Mouse (Mus musculus): ENCODE measurements around the gene Tmem156. TPM values are rescaled to one million over a fixed set of nuclear protein-coding genes. Genes with fewer than 3 reads are reported as not detected.
A peak's percentile ranks its signal among the peaks of the same experiment; 100 is the strongest.

Tmem156 gene
- total and polyA plus RNA-seq, 3 experiments = 7.3 to 16.6 (median 15.8) TPM

GRCm38 (mm10) chr5:65093769-65094168 is 1.8 kb upstream of the Tmem156 start:
- Histone ChIP-seq H3K79me2 (replicated peaks; ENCODE audit: control insufficient read depth, extremely low read depth, insufficient read depth, poor library complexity, severe bottlenecking) (no peaks in the 10 kb centered on the region; the same call in 1 of the 2 replicates), H3K9me3 (replicated peaks; ENCODE audit: low read length) (no peaks in the 10 kb centered on the region), H3K4me2 (ENCODE audit: insufficient read depth, low read depth, poor library complexity, severe bottlenecking) (no peak overlapping the region), H3K36me3 (replicated peaks in 1 of 2; ENCODE audit: control insufficient read depth in 1 of 2, insufficient read depth in 1 of 2, low read length in 1 of 2) (no peaks in the 10 kb centered on the region), H3K27me3 (replicated peaks) (no peaks in the 10 kb centered on the region), H3K4me3 (replicated peaks in 1 of 3; ENCODE audit: low read depth in 2 of 3, low read length in 2 of 3, poor library complexity in 1 of 3) (no peak overlapping the region), H3K27ac (ENCODE audit: insufficient read depth, low read depth) (no peak overlapping the region), H3K4me1 (ENCODE audit: control insufficient read depth in 1 of 2, insufficient read depth in 2 of 2) (peaks cover 0 to 16% of the 10 kb centered on the region in 2 experiments; a peak in 2 of 4 replicates), H3K9ac (ENCODE audit: insufficient read depth, low read depth) (no peak overlapping the region)
- dilution Hi-C loops (cut with MboI; ENCODE audit: extremely low pct_ligation_motif_present, extremely low pct_unique_long_range_greater_than_20kb, low sequenced_read_pairs) = no loop called here
- TF ChIP-seq TCF12 (IDR thresholded peaks at IDR 0.05; ENCODE audit: low read depth, low read length) = no peak
- TF ChIP-seq MAFK (IDR thresholded peaks at IDR 0.05; ENCODE audit: insufficient replicate concordance, low read length) = no peak
- TF ChIP-seq RCOR1 (conservative IDR thresholded peaks at IDR 0.05; ENCODE audit: low read depth, low read length) = no peak
- no peak for TF ChIP-seq E2F4 (IDR thresholded peaks at IDR 0.05; ENCODE audit: insufficient replicate concordance, low read depth, low read length)
- TF ChIP-seq SIN3A (IDR thresholded peaks at IDR 0.05; ENCODE audit: low read length) = no peak
- no peak for TF ChIP-seq MYC (IDR thresholded peaks at IDR 0.05; ENCODE audit: low read depth, low read length)
- no peak for TF ChIP-seq ZNF384 (IDR thresholded peaks at IDR 0.05; ENCODE audit: low read depth, low read length)
- no peak for TF ChIP-seq GABPA (IDR thresholded peaks at IDR 0.05; ENCODE audit: insufficient replicate concordance, low read depth, low read length)
- TF ChIP-seq BHLHE40 (IDR thresholded peaks at IDR 0.05; ENCODE audit: low read depth, low read length) = no peak
- TF ChIP-seq POLR2A (IDR thresholded peaks at IDR 0.05; ENCODE audit: low read depth, low read length) = no peak
- no peak for TF ChIP-seq JUN (IDR thresholded peaks at IDR 0.05; ENCODE audit: insufficient read depth, low read depth, low read length)
- no peak for TF ChIP-seq ELF1 (IDR thresholded peaks at IDR 0.05; ENCODE audit: low read depth, low read length)
- no peak for TF ChIP-seq ZKSCAN1 (IDR thresholded peaks at IDR 0.05; ENCODE audit: borderline replicate concordance, low read depth, low read length)
- no peak for DNase-seq (ENCODE audit: extremely low read depth)
- in situ Hi-C loops (cut with MboI; ENCODE audit: low pct_ligation_motif_present, low pct_unique_long_range_greater_than_20kb, low sequenced_read_pairs) = no loop called here

- Histone ChIP-seq H3K9me3 (replicated peaks; ENCODE audit: low read length) (no peaks in the 10 kb centered on the region), H3K4me1 (ENCODE audit: control insufficient read depth in 1 of 2, insufficient read depth in 2 of 2) (peaks cover 10 to 40% of the 10 kb centered on the region in 2 experiments; a peak in 3 of 4 replicates), H3K27ac (ENCODE audit: insufficient read depth, low read depth) (no peak overlapping the region), H3K79me2 (replicated peaks; ENCODE audit: control insufficient read depth, extremely low read depth, insufficient read depth, poor library complexity, severe bottlenecking) (peaks cover 6% of the 10 kb centered on the region), H3K4me3 (replicated peaks in 1 of 3; ENCODE audit: low read depth in 2 of 3, low read length in 2 of 3, poor library complexity in 1 of 3) (peak overlapping the region; percentile 52 to 81 (median 57)), H3K36me3 (replicated peaks in 1 of 2; ENCODE audit: control insufficient read depth in 1 of 2, insufficient read depth in 1 of 2, low read length in 1 of 2) (no peaks in the 10 kb centered on the region), H3K9ac (ENCODE audit: insufficient read depth, low read depth) (peak overlapping the region; percentile 72), H3K27me3 (replicated peaks) (no peaks in the 10 kb centered on the region), H3K4me2 (ENCODE audit: insufficient read depth, low read depth, poor library complexity, severe bottlenecking) (peak overlapping the region; percentile 75; the same call in 1 of the 2 replicates)
- DNase-seq (ENCODE audit: extremely low read depth) = peak; percentile 74
- dilution Hi-C loops (cut with MboI; ENCODE audit: extremely low pct_ligation_motif_present, extremely low pct_unique_long_range_greater_than_20kb, low sequenced_read_pairs) (no loop called here), in situ Hi-C loops (cut with MboI; ENCODE audit: low pct_ligation_motif_present, low pct_unique_long_range_greater_than_20kb, low sequenced_read_pairs) (no loop called here)
- TF ChIP-seq CTCF (conservative IDR thresholded peaks at IDR 0.05 in 1 of 2, IDR thresholded peaks at IDR 0.05 in 1 of 2; ENCODE audit: low read depth in 2 of 2, low read length in 2 of 2) (no peak), TBP (conservative IDR thresholded peaks at IDR 0.05; ENCODE audit: low read depth, low read length) (peak; percentile 91), JUN (IDR thresholded peaks at IDR 0.05; ENCODE audit: insufficient read depth, low read depth, low read length) (peak; percentile 57), BHLHE40 (IDR thresholded peaks at IDR 0.05; ENCODE audit: low read depth, low read length) (peak; percentile 66; the same call in 1 of the 2 replicates), SMC3 (IDR thresholded peaks at IDR 0.05; ENCODE audit: low read depth, low read length) (no peak), EP300 (IDR thresholded peaks at IDR 0.05; ENCODE audit: low read length) (peak; percentile 76), NELFE (IDR thresholded peaks at IDR 0.05; ENCODE audit: low read depth, low read length) (peak; percentile 55; the same call in 1 of the 2 replicates), USF1 (IDR thresholded peaks at IDR 0.05; ENCODE audit: low read depth, low read length) (no peak), USF2 (conservative IDR thresholded peaks at IDR 0.05; ENCODE audit: low read depth, low read length) (no peak), ZC3H11A (IDR thresholded peaks at IDR 0.05; ENCODE audit: low read depth, low read length) (no peak), MEF2A (IDR thresholded peaks at IDR 0.05; ENCODE audit: borderline replicate concordance, low read depth, low read length) (peak; percentile 69), E2F4 (IDR thresholded peaks at IDR 0.05; ENCODE audit: insufficient replicate concordance, low read depth, low read length) (no peak), RAD21 (IDR thresholded peaks at IDR 0.05; ENCODE audit: low read depth, low read length) (no peak), SIN3A (IDR thresholded peaks at IDR 0.05; ENCODE audit: low read length) (peak; percentile 64; the same call in 1 of the 2 replicates), NRF1 (IDR thresholded peaks at IDR 0.05; ENCODE audit: low read depth, low read length) (no peak), CHD2 (IDR thresholded peaks at IDR 0.05; ENCODE audit: low read length) (no peak), TCF12 (IDR thresholded peaks at IDR 0.05; ENCODE audit: low read depth, low read length) (no peak), MAZ (IDR thresholded peaks at IDR 0.05; ENCODE audit: low read depth, low read length) (no peak), MAFK (IDR thresholded peaks at IDR 0.05; ENCODE audit: insufficient replicate concordance, low read length) (no peak), KAT2A (IDR thresholded peaks at IDR 0.05; ENCODE audit: insufficient replicate concordance, low read length) (no peak), PAX5 (IDR thresholded peaks at IDR 0.05; ENCODE audit: low read length) (no peak), ETS1 (conservative IDR thresholded peaks at IDR 0.05; ENCODE audit: low read depth, low read length) (peak; percentile 60), UBTF (IDR thresholded peaks at IDR 0.05; ENCODE audit: low read depth, low read length) (no peak), POLR2AphosphoS2 (IDR thresholded peaks at IDR 0.05; ENCODE audit: low read depth, low read length) (no peak)
These were observed 611 bp downstream of the Tmem156 start for GRCm38 (mm10) chr5:65091184-65091858.

Data from CH12.LX (cell line).